Mouse (Mus musculus) T-helper 17 cell (primary cell): ENCODE data around the gene Rsph1.
"Not testable (repeated sequence)": the region's sequence is repeated elsewhere in the genome, so short reads cannot be mapped to it uniquely, and the experiment has no call there.

Experiments used
- in situ Hi-C, 2 experiments: fragments of 300-600 bp; cut with MboI, MseI; formaldehyde crosslinking; loops; 1 replicate in 1 of 2; 2 replicates in 1 of 2; pipeline ENCODE4 v1.15.1; 2025; ENCODE audit warnings: high pct_unique_total_duplicates in 2 of 2

The Rsph1 gene

GRCm38 (mm10) chr17:31279541-31279940, 2.4 kb upstream of the Rsph1 start:
- in situ Hi-C loops, result no loop called here

DNA sequence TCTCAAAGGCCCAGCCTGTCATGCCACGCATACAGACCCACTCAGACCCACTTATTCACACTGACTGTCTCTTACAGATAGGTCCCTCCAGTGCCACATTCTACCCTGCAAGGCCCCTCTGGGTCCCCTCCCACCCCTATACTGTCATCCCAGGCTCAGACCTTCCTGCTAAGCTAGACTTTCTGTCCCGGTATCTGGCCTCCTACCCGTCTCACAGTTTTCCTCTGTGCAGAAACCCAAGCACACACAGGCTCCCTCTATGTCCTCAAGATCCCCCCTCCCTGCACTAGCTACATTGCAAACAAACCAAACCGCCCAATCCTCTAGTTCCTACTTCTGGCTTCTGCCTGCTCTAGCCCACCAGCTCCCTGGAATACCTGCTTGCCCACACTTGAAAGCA, 748 bp upstream of the Rsph1 start:
- in situ Hi-C loops, result no loop called here

GRCm38 (mm10) chr17:31276207-31276921, 819 bp downstream of the Rsph1 start:
- in situ Hi-C loops, result no loop called here

DNA sequence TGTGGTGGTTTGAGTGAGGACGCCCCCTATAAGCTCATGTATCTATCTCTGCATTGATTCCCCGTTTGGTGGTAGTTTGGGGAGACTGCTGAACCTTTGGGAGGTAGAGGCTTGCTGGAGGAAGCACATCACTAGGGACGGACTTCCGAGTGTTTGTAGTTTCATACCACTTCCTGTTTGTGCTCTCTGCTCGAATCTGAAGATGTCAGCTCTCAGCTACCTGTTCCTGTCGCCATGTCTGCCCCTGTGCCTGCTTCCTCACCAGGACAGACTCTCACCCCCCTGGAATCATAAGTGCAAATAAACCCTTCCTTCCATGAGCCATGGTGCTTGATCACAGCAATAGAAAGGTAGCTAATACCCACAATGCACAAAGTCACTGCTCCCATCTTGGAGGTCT, 2.0 kb downstream of the Rsph1 start:
- in situ Hi-C loops, result no loop called here

DNA sequence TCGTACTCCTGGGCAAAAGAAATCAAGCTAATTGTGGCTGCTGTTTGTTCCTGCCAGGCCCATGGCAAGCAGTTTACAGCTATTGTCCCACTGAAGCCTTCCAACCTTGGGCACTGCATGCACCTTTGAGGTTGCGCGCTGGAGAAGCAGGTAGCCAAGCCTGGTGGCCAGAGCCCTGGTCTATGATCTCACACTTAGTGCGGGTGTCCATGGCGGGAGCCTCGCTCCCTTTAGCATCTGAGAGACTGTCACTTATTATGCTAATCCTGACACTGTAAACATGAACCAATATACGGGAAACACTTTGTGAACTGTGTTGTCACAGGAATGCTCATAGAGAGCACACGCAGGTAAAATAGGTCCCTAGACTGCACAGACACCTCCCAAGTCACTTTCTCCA, 3.6 kb downstream of the Rsph1 start:
- in situ Hi-C loops, result no loop called here

- in situ Hi-C loops, result no loop called here
These were observed 4.6 kb downstream of the Rsph1 start for GRCm38 (mm10) chr17:31272416-31273165.

DNA sequence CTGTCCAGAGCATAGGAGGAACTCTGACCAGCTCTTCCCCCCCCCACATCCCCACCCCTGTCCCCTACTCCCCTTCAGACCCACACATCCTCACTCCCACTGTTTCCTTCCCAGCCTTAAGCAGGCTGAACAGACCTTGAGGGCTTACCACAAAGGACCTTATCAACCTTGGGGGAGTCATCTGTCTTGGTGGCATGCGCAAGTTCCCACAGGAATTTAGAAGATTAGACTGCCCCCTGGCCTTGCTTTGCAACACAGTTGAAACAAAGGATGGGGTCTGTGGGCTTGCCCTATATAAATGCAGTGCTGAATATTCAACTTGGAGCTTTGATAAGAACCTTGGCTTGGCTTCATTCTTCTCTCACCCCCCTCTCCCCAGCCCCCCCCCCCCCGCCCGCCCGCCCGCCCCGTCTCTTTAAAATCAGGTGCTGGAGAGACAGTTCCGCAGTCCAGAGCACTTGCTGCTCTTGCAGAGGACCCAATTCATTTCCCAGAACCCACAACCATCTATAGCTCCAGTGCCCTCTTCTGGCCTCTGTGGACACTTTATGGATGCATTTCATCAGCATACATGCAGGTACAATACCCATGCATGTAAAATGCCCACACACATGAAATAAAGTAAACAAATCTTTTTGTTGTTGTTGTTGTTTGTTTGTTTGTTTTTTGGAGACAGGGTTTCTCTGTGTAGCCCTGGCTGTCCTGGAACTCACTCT, 5.9 kb downstream of the Rsph1 start:
- in situ Hi-C loops, result no loop called here

- in situ Hi-C loops, result not testable (repeated sequence)
These were observed 6.4 kb downstream of the Rsph1 start for GRCm38 (mm10) chr17:31270736-31271135.

DNA sequence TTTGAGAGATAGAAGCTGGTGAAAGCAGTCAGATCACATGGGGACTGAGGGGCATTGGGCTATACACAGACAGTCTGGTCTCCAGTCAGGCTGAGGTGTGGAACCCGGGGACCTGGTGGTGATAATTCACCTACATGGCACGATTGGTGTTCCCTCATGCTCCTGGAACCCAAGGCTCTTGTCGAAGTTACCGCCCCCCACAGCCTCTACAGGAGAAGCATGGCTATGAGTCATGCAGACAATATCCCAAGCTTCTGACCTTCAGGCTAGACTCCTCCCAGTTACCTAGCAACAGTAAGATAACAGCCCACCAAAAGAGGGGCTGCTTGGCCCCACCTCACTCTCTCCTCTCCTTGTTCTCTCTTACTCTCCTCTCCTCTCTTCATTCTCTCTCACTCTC, 6.9 kb downstream of the Rsph1 start:
- in situ Hi-C loops, result no loop called here

DNA sequence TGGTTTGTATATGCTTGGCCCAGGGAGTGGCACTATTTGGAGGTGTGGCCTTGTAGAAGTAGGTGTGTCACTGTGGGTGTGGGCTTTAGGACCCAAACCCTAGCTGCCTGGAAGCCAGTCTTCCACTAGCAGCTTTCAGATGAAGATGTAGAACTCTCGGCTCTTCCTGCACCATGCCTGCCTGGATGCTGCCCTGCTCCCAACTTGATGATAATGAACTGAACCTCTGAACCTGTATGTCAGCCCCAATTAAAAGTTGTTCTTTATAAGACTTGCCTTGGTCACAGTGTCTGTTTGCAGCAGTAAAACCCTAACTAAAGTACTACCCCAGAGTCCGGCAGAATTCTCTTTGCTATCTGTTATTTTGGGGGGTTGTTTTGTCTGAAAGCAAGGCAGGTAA, 7.4 kb downstream of the Rsph1 start:
- in situ Hi-C loops, result no loop called here

DNA sequence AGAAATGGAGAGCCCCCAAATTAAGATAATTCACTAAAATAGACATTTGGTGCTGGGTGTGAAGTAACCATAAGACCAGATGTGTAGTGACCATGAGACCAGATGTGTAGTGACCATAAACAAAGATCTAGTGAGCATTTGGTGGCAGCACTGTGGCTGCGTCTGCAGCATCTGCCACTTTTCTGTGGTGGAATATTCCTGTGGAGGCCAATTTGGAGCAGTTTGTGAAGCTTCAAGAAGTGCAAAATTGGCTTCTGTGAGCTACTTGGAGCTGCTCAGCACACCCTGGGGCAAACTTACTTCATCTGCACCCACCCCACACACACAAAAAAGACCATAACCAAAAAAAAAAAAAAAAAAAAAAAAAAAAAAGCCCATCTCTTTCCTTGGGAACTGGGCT, 9.2 kb downstream of the Rsph1 start:
- in situ Hi-C loops, result no loop called here

DNA sequence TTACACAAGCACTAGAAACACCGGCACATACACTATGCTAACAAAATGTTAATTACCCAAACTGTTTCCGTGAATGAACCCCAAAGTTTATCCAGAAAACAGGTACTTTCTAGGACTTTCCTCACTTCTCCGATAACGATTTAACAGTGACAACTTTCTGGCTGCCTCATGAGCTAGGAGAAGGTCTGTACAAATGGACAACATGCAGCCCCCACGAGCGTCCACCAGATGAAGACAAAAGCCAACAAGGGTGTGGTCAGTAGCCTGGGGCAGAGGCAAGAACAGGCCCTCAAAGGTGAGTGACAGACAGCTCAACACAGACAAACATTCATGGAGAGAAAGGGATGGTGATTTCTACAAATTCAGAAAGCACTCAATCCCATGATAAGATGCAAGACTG, 9.6 kb downstream of the Rsph1 start:
- in situ Hi-C loops, result no loop called here

DNA sequence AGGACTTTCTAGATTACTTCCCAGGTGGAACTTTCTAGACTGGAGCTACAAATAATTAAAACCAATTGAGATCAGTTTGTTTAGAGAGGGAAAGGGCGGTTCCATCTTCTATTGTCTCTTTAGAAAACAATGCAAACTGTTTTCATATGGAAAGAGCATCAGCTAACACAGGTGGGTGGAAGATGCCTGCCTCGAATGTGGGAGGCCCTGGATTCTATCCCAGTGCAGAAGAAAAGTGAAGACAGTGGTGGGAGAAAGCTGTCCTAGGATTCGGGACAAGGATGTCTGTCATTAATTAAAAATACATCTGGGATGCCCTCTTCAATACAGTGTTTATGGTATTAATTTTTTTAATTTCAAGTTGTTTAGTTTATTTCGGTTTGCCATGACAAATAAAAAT, 10.0 kb downstream of the Rsph1 start:
- in situ Hi-C loops, result no loop called here

DNA sequence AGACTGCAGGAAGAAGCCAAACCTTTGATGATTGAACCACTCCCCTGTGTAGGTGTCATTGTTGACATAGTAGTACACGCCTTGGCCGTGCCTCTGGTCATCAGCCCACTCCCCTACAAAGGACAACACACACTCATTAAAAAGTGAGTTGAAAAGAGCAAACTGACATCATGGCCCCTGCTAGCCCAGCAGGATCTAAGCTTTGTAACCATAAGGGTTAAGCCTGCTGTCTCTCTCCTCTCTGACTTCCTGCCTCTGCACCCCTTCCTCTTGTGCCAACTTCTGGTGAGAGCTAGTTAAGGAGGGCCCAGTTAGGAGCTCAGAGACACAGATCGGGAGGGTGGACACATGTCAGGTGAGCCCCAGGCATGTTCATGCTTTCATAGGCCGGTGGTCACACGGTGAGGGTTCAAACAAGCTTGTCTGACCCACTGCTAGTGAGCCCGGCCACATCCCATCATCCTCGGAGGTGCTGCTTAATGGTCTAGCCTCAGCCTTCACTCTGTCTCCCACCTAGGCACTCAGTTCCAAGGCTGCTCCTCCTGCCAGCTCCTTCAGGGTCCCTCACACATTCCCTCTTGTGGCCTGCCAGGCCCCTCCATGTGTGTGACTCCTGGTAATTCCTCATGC, 10.7 kb downstream of the Rsph1 start:
- in situ Hi-C loops, result no loop called here

- in situ Hi-C loops, result no loop called here
These were observed 11.4 kb downstream of the Rsph1 start for GRCm38 (mm10) chr17:31265831-31266230.

- in situ Hi-C loops, result no loop called here
These were observed 12.0 kb downstream of the Rsph1 start for GRCm38 (mm10) chr17:31265171-31265572.

DNA sequence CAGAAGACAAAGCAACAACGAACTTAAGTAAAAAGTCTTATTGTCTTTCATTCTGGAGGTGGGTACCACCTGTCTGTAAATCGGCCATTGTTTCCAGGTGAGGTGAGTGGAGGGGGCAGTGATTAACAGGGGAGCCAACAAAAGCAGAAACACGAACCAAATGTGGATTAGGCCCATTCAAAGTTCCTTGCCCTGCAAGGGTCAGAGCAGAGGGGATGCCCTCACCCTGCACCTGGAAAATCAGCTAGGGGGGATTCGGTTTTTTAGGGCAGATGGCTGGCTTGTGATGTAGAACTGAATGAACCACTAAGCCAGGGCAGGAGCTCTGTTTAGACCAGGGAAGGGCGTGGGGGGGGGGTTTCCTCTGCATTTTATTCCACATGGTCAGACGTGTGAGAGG, 12.8 kb downstream of the Rsph1 start:
- in situ Hi-C loops, result no loop called here

DNA sequence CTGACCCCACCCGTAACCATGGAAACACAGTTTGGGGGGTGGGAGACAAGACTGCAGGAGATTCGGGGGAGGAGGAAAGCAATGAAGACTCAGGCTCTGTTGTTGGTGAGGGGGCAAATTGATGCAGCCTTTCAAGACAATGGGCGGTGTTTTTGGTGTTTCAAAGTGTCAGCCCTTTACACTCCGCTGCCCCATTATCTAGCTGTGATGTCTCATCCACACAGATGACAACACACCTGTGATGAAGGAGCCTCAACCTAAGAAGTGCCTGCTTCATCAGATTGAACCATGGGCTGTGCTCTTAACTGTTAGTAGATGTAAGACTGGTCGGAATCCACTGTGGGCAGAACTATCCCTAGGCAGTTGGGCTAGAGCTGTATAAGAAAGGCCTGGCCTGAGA, 13.4 kb downstream of the Rsph1 start:
- in situ Hi-C loops, result no loop called here

GRCm38 (mm10) chr17:31262715-31263114, 14.5 kb downstream of the Rsph1 start:
- in situ Hi-C loops, result no loop called here

DNA sequence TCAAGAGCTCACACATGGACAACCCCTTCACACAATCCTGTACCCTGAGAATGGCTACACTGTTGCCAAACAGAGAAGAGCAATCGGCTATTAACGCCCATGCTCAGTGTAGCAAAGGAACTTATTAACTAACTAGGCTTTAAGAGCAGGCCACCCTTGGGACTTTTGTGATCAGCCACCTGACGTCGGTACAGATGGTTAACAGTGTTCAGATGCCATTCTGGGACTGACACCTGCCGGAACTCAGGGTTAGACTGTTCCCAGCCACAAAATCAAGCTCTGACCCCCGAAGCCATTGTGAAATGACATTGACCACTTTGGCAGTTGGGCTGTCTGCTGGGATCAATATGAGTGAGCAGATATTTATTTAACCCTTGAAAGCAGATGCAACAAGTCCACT, 15.8 kb downstream of the Rsph1 start:
- in situ Hi-C loops, result no loop called here

DNA sequence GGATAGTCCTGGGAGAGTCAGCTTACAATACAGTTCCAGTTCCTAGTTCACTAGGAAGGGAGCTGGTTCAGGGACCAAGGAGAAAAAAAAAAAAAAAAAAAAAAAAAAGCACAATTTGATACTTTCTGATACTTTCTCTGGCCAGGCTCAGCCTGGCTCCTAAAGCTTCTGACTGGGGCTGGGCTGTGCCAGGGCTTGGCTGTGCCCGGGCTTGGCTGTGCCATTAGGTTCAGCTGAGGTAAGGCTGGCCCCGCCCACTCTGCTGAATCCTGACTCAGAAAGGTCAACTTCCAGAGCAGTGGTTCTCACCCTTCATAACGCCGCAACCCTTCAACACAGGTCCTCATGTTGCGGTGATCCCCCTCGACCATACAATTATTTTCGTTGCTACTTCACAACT, 16.8 kb downstream of the Rsph1 start:
- in situ Hi-C loops, result no loop called here

DNA sequence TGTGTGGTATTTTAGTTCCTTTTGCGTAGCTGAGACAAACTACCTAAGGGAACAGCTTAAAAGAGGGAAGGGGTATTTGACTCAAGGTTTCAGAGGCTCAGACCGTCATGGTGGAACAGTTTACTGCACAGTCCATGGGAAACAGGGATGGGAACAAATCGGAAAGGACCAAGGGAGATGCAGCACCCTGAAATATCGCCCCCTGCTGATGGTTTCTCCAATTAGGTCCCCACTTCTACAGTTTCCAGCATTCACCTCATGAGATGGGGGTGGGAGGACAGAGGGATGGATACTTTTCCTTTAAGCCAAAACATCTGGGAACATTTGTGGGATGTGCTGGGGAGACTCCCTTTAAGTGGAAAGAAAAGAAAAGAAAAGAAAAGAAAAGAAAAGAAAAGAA, 17.4 kb downstream of the Rsph1 start:
- in situ Hi-C loops, result loop anchor here in 1 of 2 experiments (5.0 kb wide), 1 partner anchor 82 kb away; no protein-coding TSS in a partner anchor
